Mouse (Mus musculus) lung, postnatal 10 days (tissue): ENCODE results near the gene Vars.
A peak's percentile ranks its signal among the peaks of the same experiment; 100 is the strongest.
"Not testable (repeated sequence)": the region's sequence is repeated elsewhere in the genome, so short reads cannot be mapped to it uniquely, and the experiment has no call there.

Source experiments
- DNase-seq: peaks from one replicate; pipeline ENCODE4 v3.0.0; 2021

Gene Vars

GRCm38 (mm10) chr17:35004075-35004717 lies 3.4 kb downstream of the Vars start:
- no peak for DNase-seq

GRCm38 (mm10) chr17:35005158-35005557 lies 4.4 kb downstream of the Vars start:
- DNase-seq: no peak

GRCm38 (mm10) chr17:35005902-35006301 lies 5.1 kb downstream of the Vars start:
- DNase-seq: not testable (repeated sequence)

GRCm38 (mm10) chr17:35007387-35007991 lies 6.7 kb downstream of the Vars start:
- no peak for DNase-seq

- DNase-seq: no peak
These were observed 8.8 kb downstream of the Vars start for GRCm38 (mm10) chr17:35009586-35009985.

GRCm38 (mm10) chr17:35011440-35011839 lies 10.7 kb downstream of the Vars start:
- DNase-seq: no peak

- no peak for DNase-seq
These were observed 11.6 kb downstream of the Vars start for GRCm38 (mm10) chr17:35012430-35012829.

GRCm38 (mm10) chr17:35013221-35013620 lies 12.4 kb downstream of the Vars start:
- DNase-seq: no peak

GRCm38 (mm10) chr17:35015296-35015695 lies 14.5 kb downstream of the Vars start:
- DNase-seq: no peak

GRCm38 (mm10) chr17:35016376-35016775 lies 15.6 kb downstream of the Vars start, which contains the start of gene Vwa7:
Vwa7 (plus strand) TSS chr17:35016579.
- peak; percentile 52 for DNase-seq

GRCm38 (mm10) chr17:35016791-35017705 lies 16.3 kb downstream of the Vars start:
- DNase-seq: no peak

GRCm38 (mm10) chr17:35017706-35018030 lies 16.9 kb downstream of the Vars start:
- no peak for DNase-seq

- DNase-seq: no peak
These were observed 17.4 kb downstream of the Vars start for GRCm38 (mm10) chr17:35018171-35018570.

- no peak for DNase-seq
These were observed 19.1 kb downstream of the Vars start for GRCm38 (mm10) chr17:35019894-35020293.

- DNase-seq: no peak
These were observed 19.8 kb downstream of the Vars start for GRCm38 (mm10) chr17:35020551-35020950.

- DNase-seq: peak; percentile 94
These were observed 20.5 kb downstream of the Vars start for GRCm38 (mm10) chr17:35021163-35021808.

GRCm38 (mm10) chr17:35021842-35022477 lies 21.2 kb downstream of the Vars start:
- peak; percentile 75 for DNase-seq

- no peak for DNase-seq
These were observed 21.8 kb downstream of the Vars start for GRCm38 (mm10) chr17:35022541-35023060.

- no peak for DNase-seq
These were observed 22.4 kb downstream of the Vars start for GRCm38 (mm10) chr17:35023221-35023620.

- no peak for DNase-seq
These were observed 23.0 kb downstream of the Vars start for GRCm38 (mm10) chr17:35023756-35024155.

GRCm38 (mm10) chr17:35024261-35024660 lies 23.5 kb downstream of the Vars start:
- no peak for DNase-seq

- DNase-seq: peak; percentile 50
These were observed 24.1 kb downstream of the Vars start for GRCm38 (mm10) chr17:35024691-35025488.
